Mouse (Mus musculus): ENCODE data around the gene Anks4b. TPM values are rescaled to one million over a fixed set of nuclear protein-coding genes. Genes with fewer than 3 reads are reported as not detected.

The Anks4b gene
- polyA plus RNA-seq, 1 experiment from 2014 or later: 1.2 TPM

- WGBS: 40% methylated on average over 9 of the region's 9 CpGs
- DNase-seq (ENCODE audit: low spot score): no peak
Measured at GRCm38 (mm10) chr7:120205989-120206388, 32.3 kb downstream of the Anks4b start.

GRCm38 (mm10) chr7:120228541-120228940 is 54.9 kb downstream of the Anks4b start:
- DNase-seq (ENCODE audit: low spot score): no peak

More at GRCm38 (mm10) chr7:120205989-120206388, 32.3 kb downstream of the Anks4b start:
- Histone ChIP-seq H3K27ac (replicated peaks) (no peak overlapping the region), H3K4me3 (ENCODE audit: low read depth, low read length) (no peak overlapping the region), H3K9me3 (ENCODE audit: control insufficient read depth, low read length) (no peaks in the 10 kb centered on the region), H3K4me2 (replicated peaks; ENCODE audit: low read depth) (no peak overlapping the region), H3K4me1 (replicated peaks; ENCODE audit: control insufficient read depth, insufficient read depth) (no peaks in the 10 kb centered on the region), H3K27me3 (ENCODE audit: control insufficient read depth, insufficient read depth, low read length) (peaks cover 2% of the 10 kb centered on the region; the same call in 1 of the 2 replicates), H3K36me3 (ENCODE audit: control insufficient read depth, insufficient read depth, low read length) (no peaks in the 10 kb centered on the region), H3K9ac (ENCODE audit: low read length) (no peak overlapping the region)
- ATAC-seq (ENCODE audit: low FRiP score, low TSS enrichment): no peak; the same call in 1 of the 2 replicates
- TF ChIP-seq EP300 (optimal IDR thresholded peaks at IDR 0.05): no peak
- no peak for TF ChIP-seq CTCF (IDR thresholded peaks at IDR 0.05; ENCODE audit: low read depth)

More at GRCm38 (mm10) chr7:120228541-120228940, 54.9 kb downstream of the Anks4b start:
- no peak overlapping the region for H3K27ac ChIP-seq (replicated peaks)
- H3K4me1 ChIP-seq (replicated peaks; ENCODE audit: control insufficient read depth, insufficient read depth): no peaks in the 10 kb centered on the region
- no peak overlapping the region for H3K4me3 ChIP-seq (ENCODE audit: low read depth, low read length)
- H3K27me3 ChIP-seq (ENCODE audit: control insufficient read depth, insufficient read depth, low read length): no peaks in the 10 kb centered on the region
- no peak overlapping the region for H3K4me2 ChIP-seq (replicated peaks; ENCODE audit: low read depth)
- ATAC-seq (ENCODE audit: low FRiP score, low TSS enrichment): no peak
- no peaks in the 10 kb centered on the region for H3K36me3 ChIP-seq (ENCODE audit: control insufficient read depth, insufficient read depth, low read length)
- no peak for TF ChIP-seq CTCF (IDR thresholded peaks at IDR 0.05; ENCODE audit: low read depth)
- TF ChIP-seq EP300 (optimal IDR thresholded peaks at IDR 0.05): no peak
- H3K9ac ChIP-seq (ENCODE audit: low read length): no peak overlapping the region
- H3K9me3 ChIP-seq (ENCODE audit: control insufficient read depth, low read length): no peaks in the 10 kb centered on the region

Other genes with a start within 250 kb of the Anks4b start
- gene Dnah3, start 78.6 kb upstream of the Anks4b start, polyA plus RNA-seq (2015; fragmentation: Nextera tagmentation; extraction: Ambion mirVana): 0.02 TPM in 1 of 2 replicates, not detected in the other
- 31.9 and 33.9 TPM in 2 replicates for gene Tmem159, start 71.5 kb upstream of the Anks4b start, polyA plus RNA-seq (2015; fragmentation: Nextera tagmentation; extraction: Ambion mirVana)
- gene Zp2, start 28.6 kb upstream of the Anks4b start, polyA plus RNA-seq (2015; fragmentation: Nextera tagmentation; extraction: Ambion mirVana): not detected in 2 replicates
- gene Crym, start 28.3 kb downstream of the Anks4b start, polyA plus RNA-seq (2015; fragmentation: Nextera tagmentation; extraction: Ambion mirVana): 4.6 and 5.0 TPM in 2 replicates
- gene Abca14, start 30.1 kb downstream of the Anks4b start, polyA plus RNA-seq (2015; fragmentation: Nextera tagmentation; extraction: Ambion mirVana): 0.07 TPM in 1 of 2 replicates, not detected in the other
- gene Abca15, start 154.8 kb downstream of the Anks4b start, polyA plus RNA-seq (2015; fragmentation: Nextera tagmentation; extraction: Ambion mirVana): not detected in 2 replicates
- gene Abca16, start 235.8 kb downstream of the Anks4b start, polyA plus RNA-seq (2015; fragmentation: Nextera tagmentation; extraction: Ambion mirVana): 0.02 TPM in 1 of 2 replicates, not detected in the other

All from stomach, postnatal 0 days (tissue).